Mouse (Mus musculus) heart, adult 2 months (tissue): Measurements from ENCODE around the gene Myo19.

Source experiments
- CTCF ChIP-seq: fragments of 200-600 bp; IDR thresholded peaks from 2 replicates; pipeline ENCODE4 v1.8.1; 2022; ENCODE audit warnings: antibody characterized with exemption, mild to moderate bottlenecking, moderate library complexity
- EP300 ChIP-seq: fragments of 200-500 bp; IDR thresholded peaks from 2 replicates; pipeline ENCODE4 v1.6.1; 2011; ENCODE audit warnings: low read depth, low read length, control low read depth; ENCODE audit not compliant: insufficient read depth
- POLR2A ChIP-seq: fragments of 200-500 bp; IDR thresholded peaks from 2 replicates; pipeline ENCODE4 v1.6.1; 2011; ENCODE audit warnings: mild to moderate bottlenecking, low read depth, low read length, control low read depth; ENCODE audit not compliant: insufficient read depth

- TF ChIP-seq POLR2A (no peak), CTCF (no peak), EP300 (no peak)
Observed at GRCm38 (mm10) chr11:84916703-84917300, 36.9 kb downstream of the Myo19 start.
